Mouse (Mus musculus): ENCODE results near the gene Apbb1. TPM values are rescaled to one million over a fixed set of nuclear protein-coding genes. Genes with fewer than 3 reads are reported as not detected.
A peak's percentile ranks its signal among the peaks of the same experiment; 100 is the strongest.

The Apbb1 gene
- polyA plus RNA-seq, 1 experiment from 2014 or later: 60.1 TPM

DNA sequence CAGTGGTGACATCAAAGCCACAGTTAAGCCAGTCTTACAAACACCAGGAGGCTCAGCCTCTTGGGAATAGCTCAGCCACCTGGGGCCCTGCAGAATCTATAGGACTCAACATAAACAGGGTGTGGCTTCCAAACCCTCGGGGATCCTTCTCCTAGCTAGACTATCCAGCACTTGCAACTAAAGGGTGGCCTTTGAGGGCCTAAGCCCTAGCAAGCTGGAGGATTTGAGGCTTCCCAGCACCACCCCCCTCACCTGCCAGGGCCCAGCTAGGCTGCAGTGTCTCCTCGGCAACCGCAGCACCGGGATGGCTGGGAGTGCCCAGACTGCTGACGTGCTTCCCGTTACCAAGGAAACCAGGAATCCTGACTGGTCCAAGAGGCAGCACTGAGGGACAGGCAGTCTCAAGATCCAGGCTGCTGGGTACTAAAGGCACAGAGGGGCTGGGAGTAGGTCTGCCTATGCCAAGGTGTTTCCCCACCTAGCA, 12.4 kb downstream of the Apbb1 start:
- Histone ChIP-seq H3K4me3 (ENCODE audit: low read depth, low read length) (no peak overlapping the region), H3K4me1 (ENCODE audit: control insufficient read depth, insufficient read depth, low read length) (peaks cover 20% of the 10 kb centered on the region), H3K4me2 (ENCODE audit: low read depth, severe bottlenecking) (no peak overlapping the region), H3K27ac (replicated peaks; ENCODE audit: low read depth, low read length) (no peak overlapping the region), H3K36me3 (ENCODE audit: control insufficient read depth, insufficient read depth, low read length) (peaks cover 13% of the 10 kb centered on the region), H3K27me3 (ENCODE audit: control insufficient read depth, insufficient read depth, low read length) (no peaks in the 10 kb centered on the region), H3K9ac (ENCODE audit: low read length) (no peak overlapping the region), H3K9me3 (ENCODE audit: control insufficient read depth, low read length) (no peaks in the 10 kb centered on the region)
- DNase-seq (ENCODE audit: low spot score) (peak; percentile 62), ATAC-seq (ENCODE audit: insufficient number of reproducible peaks, low FRiP score, low TSS enrichment, low read depth) (peak; percentile 79)
- WGBS: 2% methylated on average over 6 of the region's 6 CpGs

DNA sequence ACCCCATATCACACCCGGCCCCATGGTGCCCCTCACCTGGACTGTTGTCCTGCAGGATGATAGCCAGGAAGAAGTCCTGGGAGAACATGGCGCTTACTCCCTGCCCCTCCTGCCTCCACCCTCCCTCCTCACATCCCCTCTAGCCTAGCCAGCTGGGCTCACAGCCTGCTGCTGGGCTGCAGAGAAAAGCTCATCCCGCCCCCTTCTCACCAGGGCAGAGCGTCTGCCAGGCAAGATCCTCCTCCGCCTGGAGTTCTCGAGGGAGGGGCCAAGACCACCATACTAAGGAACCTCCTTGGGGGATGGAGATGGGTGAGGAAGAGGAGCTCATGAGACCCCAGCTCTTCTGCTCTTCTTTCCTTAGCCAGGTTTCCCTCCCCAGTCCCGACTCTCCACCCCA, 12.9 kb downstream of the Apbb1 start:
- H3K36me3 ChIP-seq (ENCODE audit: control insufficient read depth, insufficient read depth, low read length): peaks cover 11% of the 10 kb centered on the region
- no peaks in the 10 kb centered on the region for H3K27me3 ChIP-seq (ENCODE audit: control insufficient read depth, insufficient read depth, low read length)
- 22% methylated on average over 7 of the region's 7 CpGs for WGBS
- H3K4me1 ChIP-seq (ENCODE audit: control insufficient read depth, insufficient read depth, low read length): peaks cover 20% of the 10 kb centered on the region
- H3K9me3 ChIP-seq (ENCODE audit: control insufficient read depth, low read length): no peaks in the 10 kb centered on the region
- no peak overlapping the region for H3K27ac ChIP-seq (replicated peaks; ENCODE audit: low read depth, low read length)
- no peak for ATAC-seq (ENCODE audit: insufficient number of reproducible peaks, low FRiP score, low TSS enrichment, low read depth)
- H3K4me2 ChIP-seq (ENCODE audit: low read depth, severe bottlenecking): no peak overlapping the region
- DNase-seq (ENCODE audit: low spot score): no peak
- H3K9ac ChIP-seq (ENCODE audit: low read length): no peak overlapping the region
- H3K4me3 ChIP-seq (ENCODE audit: low read depth, low read length): no peak overlapping the region

DNA sequence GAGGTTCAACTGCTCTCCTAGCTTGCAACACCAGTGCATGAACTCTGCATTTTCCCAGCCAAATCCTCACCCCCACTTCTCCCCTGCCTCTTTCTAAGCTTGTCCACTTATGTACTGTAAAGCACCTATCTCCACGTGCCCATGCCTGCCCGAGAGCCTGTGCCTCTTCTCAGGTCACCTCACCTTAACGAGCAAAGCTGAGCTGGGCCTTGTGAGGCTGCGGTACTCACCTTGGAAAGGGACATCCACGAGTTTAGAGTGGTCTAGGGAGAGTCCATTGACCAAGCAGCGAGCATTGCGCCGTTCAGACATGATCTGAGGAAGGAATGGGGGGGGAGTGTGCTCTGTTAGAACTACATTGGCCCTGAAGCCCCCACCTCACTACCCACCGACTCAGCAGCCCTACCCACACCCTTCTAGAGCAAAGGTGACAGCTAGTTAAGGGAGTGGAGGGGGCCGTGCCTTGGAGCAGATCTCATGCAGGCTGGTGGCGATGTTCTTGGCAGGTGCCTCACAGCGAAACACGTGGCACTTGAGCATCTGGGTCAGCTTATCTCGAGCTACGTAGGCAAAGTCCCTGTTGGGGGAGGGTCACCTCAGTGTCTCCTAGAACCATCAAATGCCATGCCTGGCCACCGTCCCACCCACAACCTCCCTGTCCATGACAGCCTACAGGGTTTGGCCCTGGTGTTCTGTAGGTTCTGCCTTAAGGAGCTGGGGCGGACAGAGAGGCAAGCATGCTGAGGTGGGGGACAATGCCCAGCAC, 16.2 kb downstream of the Apbb1 start:
- Histone ChIP-seq H3K27ac (replicated peaks; ENCODE audit: low read depth, low read length) (no peak overlapping the region), H3K9ac (ENCODE audit: low read length) (no peak overlapping the region), H3K9me3 (ENCODE audit: control insufficient read depth, low read length) (no peaks in the 10 kb centered on the region), H3K4me1 (ENCODE audit: control insufficient read depth, insufficient read depth, low read length) (peaks cover 17% of the 10 kb centered on the region), H3K27me3 (ENCODE audit: control insufficient read depth, insufficient read depth, low read length) (no peaks in the 10 kb centered on the region), H3K4me3 (ENCODE audit: low read depth, low read length) (no peak overlapping the region), H3K4me2 (ENCODE audit: low read depth, severe bottlenecking) (no peak overlapping the region), H3K36me3 (ENCODE audit: control insufficient read depth, insufficient read depth, low read length) (peaks cover 7% of the 10 kb centered on the region)
- 89% methylated on average over 17 of the region's 17 CpGs for WGBS
- DNase-seq (ENCODE audit: low spot score) (no peak), ATAC-seq (ENCODE audit: insufficient number of reproducible peaks, low FRiP score, low TSS enrichment, low read depth) (no peak)

DNA sequence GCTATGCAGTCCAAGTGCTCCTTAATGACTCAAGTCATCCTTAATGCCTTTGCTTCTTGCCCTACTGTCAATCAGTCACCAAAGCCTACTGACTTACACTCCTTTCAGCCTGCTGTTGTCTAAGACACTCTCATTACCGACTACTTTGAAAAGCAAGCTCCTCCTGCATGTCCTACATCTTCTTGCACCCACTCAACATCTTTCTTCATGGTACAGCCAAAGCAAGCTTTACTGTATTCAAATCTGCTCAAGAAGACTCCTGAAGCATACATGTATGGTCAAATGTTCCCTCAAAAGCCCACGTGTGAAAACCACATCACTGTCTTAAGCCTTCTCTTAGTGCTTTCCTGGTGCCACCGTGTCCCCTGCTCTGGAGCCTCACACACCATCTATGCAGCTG, 18.1 kb downstream of the Apbb1 start:
- Histone ChIP-seq H3K36me3 (ENCODE audit: control insufficient read depth, insufficient read depth, low read length) (peaks cover 9% of the 10 kb centered on the region), H3K9me3 (ENCODE audit: control insufficient read depth, low read length) (no peaks in the 10 kb centered on the region), H3K4me1 (ENCODE audit: control insufficient read depth, insufficient read depth, low read length) (no peaks in the 10 kb centered on the region), H3K9ac (ENCODE audit: low read length) (no peak overlapping the region), H3K27ac (replicated peaks; ENCODE audit: low read depth, low read length) (no peak overlapping the region), H3K27me3 (ENCODE audit: control insufficient read depth, insufficient read depth, low read length) (no peaks in the 10 kb centered on the region), H3K4me3 (ENCODE audit: low read depth, low read length) (no peak overlapping the region), H3K4me2 (ENCODE audit: low read depth, severe bottlenecking) (no peak overlapping the region)
- DNase-seq (ENCODE audit: low spot score) (no peak), ATAC-seq (ENCODE audit: insufficient number of reproducible peaks, low FRiP score, low TSS enrichment, low read depth) (no peak)
- 88% methylated on average over 3 of the region's 3 CpGs for WGBS

DNA sequence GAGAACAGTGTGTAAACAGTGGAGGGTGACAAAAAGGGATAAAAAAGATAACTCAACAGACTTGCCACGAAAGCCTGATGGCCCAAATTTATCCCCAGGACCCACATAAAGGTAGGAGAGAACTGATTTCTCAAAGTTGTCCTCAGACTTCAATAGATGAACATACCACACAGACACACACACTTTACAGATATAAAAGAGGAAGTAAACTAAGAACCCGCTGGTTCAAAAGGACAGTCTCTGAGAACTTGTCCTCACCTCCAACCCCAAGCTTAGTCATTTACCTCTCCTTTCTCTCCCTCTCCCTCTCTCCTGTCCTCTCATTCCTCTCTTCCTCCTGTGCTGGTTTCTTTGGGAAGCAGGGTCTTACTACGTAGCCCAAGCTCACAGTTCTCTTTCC, 19.1 kb downstream of the Apbb1 start:
- no peak for ATAC-seq (ENCODE audit: insufficient number of reproducible peaks, low FRiP score, low TSS enrichment, low read depth)

DNA sequence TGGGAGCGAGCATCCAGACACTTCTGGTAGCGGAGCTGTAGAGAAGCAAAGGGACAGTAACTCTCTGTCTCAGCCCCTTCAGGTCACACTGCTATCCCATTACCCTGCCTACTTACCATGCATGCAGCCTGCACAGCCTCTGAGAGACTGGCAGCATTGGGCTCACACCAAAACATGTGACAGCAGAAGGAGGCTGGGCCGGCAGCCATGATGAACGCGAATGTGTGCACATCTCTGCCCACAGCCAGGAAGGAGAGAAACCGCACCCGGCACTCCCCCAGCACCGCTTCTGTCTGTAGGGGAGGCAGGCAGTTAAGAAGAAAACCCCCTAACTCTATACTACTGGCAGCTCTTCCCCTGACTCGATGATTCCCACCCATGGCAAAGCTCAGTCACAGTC, 22.4 kb downstream of the Apbb1 start:
- no peaks in the 10 kb centered on the region for H3K4me1 ChIP-seq (ENCODE audit: control insufficient read depth, insufficient read depth, low read length)
- H3K36me3 ChIP-seq (ENCODE audit: control insufficient read depth, insufficient read depth, low read length): peaks cover 9% of the 10 kb centered on the region
- 90% methylated on average over 9 of the region's 9 CpGs for WGBS
- no peaks in the 10 kb centered on the region for H3K27me3 ChIP-seq (ENCODE audit: control insufficient read depth, insufficient read depth, low read length)
- H3K27ac ChIP-seq (replicated peaks; ENCODE audit: low read depth, low read length): no peak overlapping the region
- no peaks in the 10 kb centered on the region for H3K9me3 ChIP-seq (ENCODE audit: control insufficient read depth, low read length)
- no peak overlapping the region for H3K4me2 ChIP-seq (ENCODE audit: low read depth, severe bottlenecking)
- no peak for ATAC-seq (ENCODE audit: insufficient number of reproducible peaks, low FRiP score, low TSS enrichment, low read depth)
- DNase-seq (ENCODE audit: low spot score): no peak
- H3K4me3 ChIP-seq (ENCODE audit: low read depth, low read length): no peak overlapping the region
- H3K9ac ChIP-seq (ENCODE audit: low read length): no peak overlapping the region

More for the DNA sequence above, 19.1 kb downstream of the Apbb1 start:
- H3K36me3 ChIP-seq (ENCODE audit: control insufficient read depth, insufficient read depth, low read length): peaks cover 16% of the 10 kb centered on the region
- H3K9ac ChIP-seq (ENCODE audit: low read length): no peak overlapping the region
- H3K27me3 ChIP-seq (ENCODE audit: control insufficient read depth, insufficient read depth, low read length): no peaks in the 10 kb centered on the region
- no peaks in the 10 kb centered on the region for H3K4me1 ChIP-seq (ENCODE audit: control insufficient read depth, insufficient read depth, low read length)
- DNase-seq (ENCODE audit: low spot score): no peak
- H3K4me3 ChIP-seq (ENCODE audit: low read depth, low read length): no peak overlapping the region
- H3K4me2 ChIP-seq (ENCODE audit: low read depth, severe bottlenecking): no peak overlapping the region
- 97% methylated on average over 3 of the region's 3 CpGs for WGBS
- no peaks in the 10 kb centered on the region for H3K9me3 ChIP-seq (ENCODE audit: control insufficient read depth, low read length)
- H3K27ac ChIP-seq (replicated peaks; ENCODE audit: low read depth, low read length): no peak overlapping the region

DNA sequence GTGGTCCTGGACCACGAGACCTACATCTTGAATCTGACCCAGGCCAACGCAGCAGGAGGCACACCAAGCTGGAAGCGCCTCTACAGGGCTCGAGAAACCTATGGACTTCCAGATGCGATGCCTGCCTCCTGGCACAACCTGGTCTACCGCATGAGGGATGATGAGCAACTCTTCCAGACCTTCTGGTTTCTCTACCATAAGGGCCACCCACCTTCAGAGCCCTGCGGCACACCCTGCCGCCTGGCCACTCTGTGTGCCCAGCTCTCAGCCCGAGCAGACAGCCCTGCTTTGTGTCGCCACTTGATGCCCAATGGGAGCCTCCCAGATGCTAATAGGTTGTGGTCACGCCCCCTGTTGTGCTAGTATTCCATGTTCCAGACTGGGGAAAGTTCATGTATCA, 23.8 kb downstream of the Apbb1 start:
- Histone ChIP-seq H3K4me3 (ENCODE audit: low read depth, low read length) (no peak overlapping the region), H3K9ac (ENCODE audit: low read length) (no peak overlapping the region), H3K4me1 (ENCODE audit: control insufficient read depth, insufficient read depth, low read length) (0 out of 2 replicates have a peak, but pooled peaks cover 3% of the 10 kb centered on the region), H3K27ac (replicated peaks; ENCODE audit: low read depth, low read length) (no peak overlapping the region), H3K36me3 (ENCODE audit: control insufficient read depth, insufficient read depth, low read length) (peaks cover 9% of the 10 kb centered on the region), H3K9me3 (ENCODE audit: control insufficient read depth, low read length) (no peaks in the 10 kb centered on the region), H3K27me3 (ENCODE audit: control insufficient read depth, insufficient read depth, low read length) (no peaks in the 10 kb centered on the region), H3K4me2 (ENCODE audit: low read depth, severe bottlenecking) (no peak overlapping the region)
- ATAC-seq (ENCODE audit: insufficient number of reproducible peaks, low FRiP score, low TSS enrichment, low read depth): no peak
- no peak for DNase-seq (ENCODE audit: low spot score)
- WGBS: 89% methylated on average over 11 of the region's 11 CpGs

DNA sequence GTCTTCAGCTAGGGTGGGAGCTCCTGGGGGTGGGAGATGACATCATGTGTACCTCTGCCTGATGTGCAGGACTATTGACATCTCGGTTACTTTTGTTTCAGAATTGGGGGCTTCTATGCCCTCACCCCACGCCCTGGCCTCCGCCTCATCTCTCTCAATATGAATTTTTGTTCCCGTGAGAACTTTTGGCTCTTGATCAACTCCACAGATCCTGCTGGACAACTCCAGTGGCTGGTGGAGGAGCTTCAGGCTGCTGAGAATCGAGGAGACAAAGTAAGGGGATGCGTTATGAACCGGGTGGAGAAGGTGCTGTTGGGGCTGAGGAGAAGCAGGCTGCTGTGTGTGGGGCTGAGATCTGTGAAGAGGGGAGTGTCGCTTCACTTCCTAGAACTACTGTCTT, 25.0 kb downstream of the Apbb1 start:
- Histone ChIP-seq H3K9ac (ENCODE audit: low read length) (no peak overlapping the region), H3K4me3 (ENCODE audit: low read depth, low read length) (no peak overlapping the region), H3K36me3 (ENCODE audit: control insufficient read depth, insufficient read depth, low read length) (peaks cover 9% of the 10 kb centered on the region), H3K4me1 (ENCODE audit: control insufficient read depth, insufficient read depth, low read length) (0 out of 2 replicates have a peak, but pooled peaks cover 3% of the 10 kb centered on the region), H3K27ac (replicated peaks; ENCODE audit: low read depth, low read length) (no peak overlapping the region), H3K4me2 (ENCODE audit: low read depth, severe bottlenecking) (no peak overlapping the region), H3K9me3 (ENCODE audit: control insufficient read depth, low read length) (no peaks in the 10 kb centered on the region), H3K27me3 (ENCODE audit: control insufficient read depth, insufficient read depth, low read length) (no peaks in the 10 kb centered on the region)
- DNase-seq (ENCODE audit: low spot score) (no peak), ATAC-seq (ENCODE audit: insufficient number of reproducible peaks, low FRiP score, low TSS enrichment, low read depth) (no peak)
- WGBS: 91% methylated on average over 8 of the region's 8 CpGs
